Mouse (Mus musculus) Patski (cell line): ENCODE measurements around the gene Smim27. TPM values are rescaled to one million over a fixed set of nuclear protein-coding genes. Genes with fewer than 3 reads are reported as not detected.

ENCODE experiments used
- ATAC-seq: fragments of 100-300 bp; one replicate; pipeline ENCODE4 v1.8.0; 2021
- CTCF ChIA-PET: fragments of 350-600 bp; sonication (Branson Sonifier 250); formaldehyde crosslinking; loops from one replicate; lab custom pipeline; 2022; ENCODE audit warnings: inconsistent platforms; lab: Charles Lee
- POLR2A ChIA-PET: fragments of 350-600 bp; sonication (Branson Sonifier 250); formaldehyde crosslinking; loops from one replicate; lab custom pipeline; 2022; ENCODE audit warnings: antibody characterized with exemption, inconsistent platforms; lab: Charles Lee
- DNase-seq: peaks from one replicate; pipeline ENCODE4 v3.0.0-alpha.2; 2011; ENCODE audit warnings: low read depth, low spot score
- H3K27me3 ChIP-seq: fragments of 371-371 bp; one replicate; pipeline ENCODE4 v1.5.1; 2021
- CTCF ChIP-seq: fragments of 100-300 bp; IDR thresholded peaks from one replicate; pipeline ENCODE4 v1.5.1; 2021
- in situ Hi-C: fragments of 300-500 bp; cut with MboI; formaldehyde crosslinking; loops from 3 replicates; pipeline ENCODE4 v1.11.1; 2018; ENCODE audit warnings: low pct_unique_long_range_greater_than_20kb, mixed read lengths
- polyA plus RNA-seq: library from polyadenylated mRNA; unstranded; gene quantifications from one replicate; pipeline ENCODE4 v1.2.3, GENCODE M21; 2021

The Smim27 gene
- polyA plus RNA-seq, 1 experiment from 2014 or later, result 4.3 TPM

DNA sequence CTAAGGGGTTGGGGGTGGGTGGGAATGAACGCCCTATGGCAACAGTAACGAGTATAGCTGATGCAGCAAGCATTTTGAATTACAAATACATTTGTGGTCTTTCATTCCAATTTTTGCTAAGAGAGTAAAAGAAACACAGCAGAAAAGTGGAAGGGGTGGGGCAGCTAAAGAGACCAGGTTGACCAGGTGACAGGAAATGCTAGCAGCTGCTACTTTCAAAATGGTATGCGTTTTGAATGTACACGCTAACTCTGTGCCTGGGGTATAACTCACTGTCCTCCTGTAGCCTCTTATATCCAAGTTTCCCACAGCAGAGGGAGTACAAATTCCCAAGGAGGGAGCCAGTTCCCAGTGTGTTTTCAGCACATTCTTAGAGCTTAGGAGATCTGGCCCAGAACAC lies 32.5 kb upstream of the Smim27 start:
- H3K27me3 ChIP-seq, result no peaks in the 10 kb centered on the region
- CTCF ChIA-PET, result no interaction called here
- DNase-seq, result no peak
- POLR2A ChIA-PET, result no interaction called here
- ATAC-seq, result no peak
- in situ Hi-C loops, result no loop called here
- no peak for TF ChIP-seq CTCF

- ATAC-seq, result peak; percentile 62
- no peak for DNase-seq
- no peak for TF ChIP-seq CTCF
- ChIA-PET CTCF (interaction anchor here (0.6 to 1.2 kb wide), 2 partner anchors 13 to 21 kb away, joined by 3 read pairs; no protein-coding TSS in a partner anchor), POLR2A (interaction anchor here (1.0 to 1.4 kb wide), 2 partner anchors 29 to 31 kb away, joined by 4 to 5 read pairs; partner anchors contain the start of gene Topors)
- in situ Hi-C loops, result no loop called here
- no peaks in the 10 kb centered on the region for H3K27me3 ChIP-seq
Observed at GRCm38 (mm10) chr4:40238483-40239408, 30.6 kb upstream of the Smim27 start.

DNA sequence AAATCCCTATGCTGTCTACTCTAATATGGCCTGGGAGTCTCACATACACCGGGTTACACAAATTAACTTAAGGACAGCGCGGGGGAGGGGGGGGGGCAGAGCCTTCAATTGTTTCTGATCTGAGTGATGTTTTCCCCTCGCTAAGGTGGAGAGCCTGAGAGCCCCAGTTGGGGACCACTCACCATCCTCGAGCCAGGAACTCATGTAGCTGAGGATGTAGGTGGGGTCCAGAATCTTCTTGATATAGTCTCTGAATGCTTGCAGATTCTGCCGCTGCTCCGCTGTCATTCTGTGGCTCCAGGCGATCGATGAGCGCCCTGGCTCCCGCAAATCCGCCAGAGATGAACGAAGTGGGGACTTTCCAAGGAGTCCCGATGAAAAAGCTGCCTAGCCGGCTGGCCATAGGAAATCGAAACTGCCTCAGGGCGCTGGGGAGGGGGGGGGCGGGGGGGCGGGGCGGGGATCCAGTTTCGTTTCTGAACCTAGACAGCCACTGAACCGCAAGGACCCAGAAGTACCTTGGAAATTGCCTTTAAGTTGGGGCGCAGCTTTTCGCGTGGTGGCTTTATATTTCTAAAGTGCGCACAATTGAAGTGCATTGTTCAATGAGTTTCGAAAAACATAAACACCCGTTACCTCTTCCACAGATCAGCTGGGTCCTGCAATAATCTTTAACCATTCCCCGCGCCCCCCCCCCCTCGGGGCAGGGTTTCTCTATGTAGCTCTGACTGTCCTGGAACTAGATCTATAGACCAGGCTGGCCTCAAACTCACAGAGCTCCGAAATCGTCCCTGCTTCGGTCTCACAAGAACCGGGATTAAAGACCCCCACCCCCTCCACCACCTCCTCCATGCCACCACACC lies 29.7 kb upstream of the Smim27 start, which contains the start of gene Ddx58:
Ddx58 (minus strand) TSS at position 420 of the 863 bp plus-strand sequence.
- H3K27me3 ChIP-seq, result no peaks in the 10 kb centered on the region
- TF ChIP-seq CTCF, result no peak
- ATAC-seq, result peak; percentile 54
- DNase-seq, result peak; percentile 13
- ChIA-PET CTCF (interaction anchor here (0.6 to 1.2 kb wide), 2 partner anchors 14 to 20 kb away, joined by 3 read pairs; no protein-coding TSS in a partner anchor), POLR2A (interaction anchor here (0.6 to 1.4 kb wide), 3 partner anchors 20 to 30 kb away, joined by 4 to 5 read pairs (median 4); partner anchors contain the start of gene Topors)
- in situ Hi-C loops, result no loop called here

- in situ Hi-C loops, result no loop called here
- TF ChIP-seq CTCF, result no peak
- ATAC-seq (no peak), DNase-seq (no peak)
- no peaks in the 10 kb centered on the region for H3K27me3 ChIP-seq
- CTCF ChIA-PET, result no interaction called here
- POLR2A ChIA-PET, result interaction anchor here (0.6 kb wide), 1 partner anchor 19 kb away, joined by 4 read pairs; no protein-coding TSS in a partner anchor
Observed at GRCm38 (mm10) chr4:40240272-40240744, 29.1 kb upstream of the Smim27 start.

DNA sequence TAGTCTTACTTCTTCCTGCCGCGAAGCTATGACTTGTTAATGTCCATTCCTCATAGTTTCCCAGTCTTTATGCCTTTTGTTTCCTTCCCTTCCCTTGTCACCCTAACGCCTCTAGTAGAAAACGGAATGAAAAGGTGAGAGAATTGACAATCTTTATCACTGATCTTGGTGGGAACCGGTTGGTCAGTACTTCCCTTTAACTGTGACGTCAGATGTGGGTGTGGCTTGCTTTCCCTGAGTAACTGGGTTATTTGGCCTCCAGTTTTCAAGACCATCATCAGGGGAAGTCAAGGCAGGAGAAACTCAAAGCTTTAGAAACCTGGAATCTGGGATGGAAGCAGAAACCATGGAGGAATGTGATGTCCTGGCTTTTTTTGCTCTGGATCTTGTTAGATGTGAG lies 27.5 kb upstream of the Smim27 start:
- no peak for TF ChIP-seq CTCF
- CTCF ChIA-PET, result no interaction called here
- no peaks in the 10 kb centered on the region for H3K27me3 ChIP-seq
- POLR2A ChIA-PET, result interaction anchor here (1.3 kb wide), 1 partner anchor 27 kb away, joined by 4 read pairs; no protein-coding TSS in a partner anchor
- DNase-seq (no peak), ATAC-seq (no peak)
- in situ Hi-C loops, result no loop called here

GRCm38 (mm10) chr4:40243006-40243405 lies 26.4 kb upstream of the Smim27 start:
- in situ Hi-C loops, result no loop called here
- ATAC-seq, result no peak
- ChIA-PET CTCF (no interaction called here), POLR2A (interaction anchor here (1.3 kb wide), 1 partner anchor 26 kb away, joined by 4 read pairs; no protein-coding TSS in a partner anchor)
- DNase-seq, result no peak
- no peaks in the 10 kb centered on the region for H3K27me3 ChIP-seq
- TF ChIP-seq CTCF, result no peak

DNA sequence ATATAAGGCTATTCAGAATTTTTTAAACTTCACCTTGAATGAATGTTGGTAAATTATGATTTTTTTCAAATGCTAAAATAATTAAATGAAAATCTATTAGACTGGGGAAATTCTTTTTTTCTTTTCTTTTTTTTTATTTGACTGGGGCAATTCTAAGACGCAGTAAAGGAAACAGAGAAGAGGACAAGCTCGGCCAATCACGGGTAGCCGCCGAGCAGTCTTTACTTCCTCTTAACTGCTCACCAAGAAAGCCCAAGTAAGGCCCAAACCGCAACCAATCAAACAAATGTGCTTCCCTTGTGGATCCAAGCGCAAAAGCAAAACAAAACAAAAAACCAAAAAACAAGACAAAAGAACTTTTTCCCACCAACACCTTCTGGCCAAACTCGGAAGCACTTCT lies 25.3 kb upstream of the Smim27 start:
- no peak for TF ChIP-seq CTCF
- ATAC-seq (no peak), DNase-seq (no peak)
- H3K27me3 ChIP-seq, result no peaks in the 10 kb centered on the region
- ChIA-PET POLR2A (no interaction called here), CTCF (interaction anchor here (1.4 kb wide), 1 partner anchor 10 kb away, joined by 3 read pairs; no protein-coding TSS in a partner anchor)
- in situ Hi-C loops, result no loop called here

- DNase-seq (no peak), ATAC-seq (no peak)
- no peaks in the 10 kb centered on the region for H3K27me3 ChIP-seq
- ChIA-PET POLR2A (no interaction called here), CTCF (no interaction called here)
- TF ChIP-seq CTCF, result no peak
- in situ Hi-C loops, result no loop called here
Observed at GRCm38 (mm10) chr4:40250984-40251383, 18.4 kb upstream of the Smim27 start.

DNA sequence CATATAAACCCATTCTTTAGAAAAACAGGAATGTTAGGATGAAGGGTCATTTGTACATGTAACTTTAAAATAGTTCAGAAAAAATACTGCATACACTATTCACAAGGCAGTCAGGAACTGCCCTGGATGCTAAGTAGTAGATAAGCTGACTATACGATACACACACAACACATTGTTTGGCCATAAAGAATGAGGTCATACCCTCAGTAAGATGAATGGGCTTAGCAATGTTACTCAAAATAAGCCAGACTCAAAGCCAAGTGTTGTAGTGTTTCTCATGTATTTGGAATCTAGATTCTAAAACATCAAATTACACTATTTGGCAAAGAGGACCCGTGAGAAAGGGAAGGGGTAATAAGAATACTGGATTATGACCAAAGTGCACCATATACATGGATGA lies 15.6 kb upstream of the Smim27 start:
- CTCF ChIA-PET, result interaction anchor here (0.6 kb wide), 1 partner anchor 11 kb away, joined by 3 read pairs; no protein-coding TSS in a partner anchor
- no peak for DNase-seq
- in situ Hi-C loops, result no loop called here
- ATAC-seq, result no peak
- POLR2A ChIA-PET, result no interaction called here
- no peaks in the 10 kb centered on the region for H3K27me3 ChIP-seq
- TF ChIP-seq CTCF, result no peak
